Mouse (Mus musculus): ENCODE results near the gene Ccni.

- TF ChIP-seq CTCF (IDR thresholded peaks at IDR 0.05; ENCODE audit: insufficient read depth, low read depth, low read length) (no peak), POLR2A (IDR thresholded peaks at IDR 0.05; ENCODE audit: insufficient read depth, low read depth, low read length) (no peak)
Measured at GRCm38 (mm10) chr5:93136956-93137586, 69.2 kb downstream of the Ccni start.

Measured in olfactory bulb, adult 2 months (tissue).